Mouse (Mus musculus): Measurements from ENCODE around the gene Slc12a3. TPM values are rescaled to one million over a fixed set of nuclear protein-coding genes. Genes with fewer than 3 reads are reported as not detected.

Slc12a3 gene
- polyA plus RNA-seq, 1 experiment from 2014 or later, result 0.19 TPM

- no peak for ATAC-seq (ENCODE audit: low FRiP score)
- Histone ChIP-seq H3K9me3 (no peaks in the 10 kb centered on the region), H3K27ac (no peak overlapping the region), H3K9ac (no peak overlapping the region), H3K4me2 (no peak overlapping the region), H3K27me3 (no peaks in the 10 kb centered on the region), H3K4me1 (replicated peaks) (no peaks in the 10 kb centered on the region), H3K4me3 (no peak overlapping the region), H3K36me3 (no peaks in the 10 kb centered on the region)
- 94% methylated on average over 7 of the region's 7 CpGs for WGBS
Observed at GRCm38 (mm10) chr8:94340796-94341195, 11.8 kb downstream of the Slc12a3 start.

GRCm38 (mm10) chr8:94342691-94343090, 13.7 kb downstream of the Slc12a3 start:
- H3K4me3 ChIP-seq, result no peak overlapping the region
- ATAC-seq (ENCODE audit: low FRiP score), result no peak
- H3K27me3 ChIP-seq, result no peaks in the 10 kb centered on the region
- no peak overlapping the region for H3K9ac ChIP-seq
- no peaks in the 10 kb centered on the region for H3K36me3 ChIP-seq
- no peaks in the 10 kb centered on the region for H3K4me1 ChIP-seq (replicated peaks)
- H3K9me3 ChIP-seq, result no peaks in the 10 kb centered on the region
- 91% methylated on average over 10 of the region's 10 CpGs for WGBS
- no peak overlapping the region for H3K4me2 ChIP-seq
- no peak overlapping the region for H3K27ac ChIP-seq

GRCm38 (mm10) chr8:94343290-94343689, 14.3 kb downstream of the Slc12a3 start:
- no peak for ATAC-seq (ENCODE audit: low FRiP score)
- H3K27ac ChIP-seq, result no peak overlapping the region
- H3K36me3 ChIP-seq, result no peaks in the 10 kb centered on the region
- H3K27me3 ChIP-seq, result no peaks in the 10 kb centered on the region
- no peak overlapping the region for H3K4me2 ChIP-seq
- no peak overlapping the region for H3K9ac ChIP-seq
- no peaks in the 10 kb centered on the region for H3K9me3 ChIP-seq
- no peak overlapping the region for H3K4me3 ChIP-seq
- H3K4me1 ChIP-seq (replicated peaks), result no peaks in the 10 kb centered on the region
- WGBS, result 16% methylated on average over 6 of the region's 6 CpGs

GRCm38 (mm10) chr8:94343778-94344320, 14.8 kb downstream of the Slc12a3 start:
- ATAC-seq (ENCODE audit: low FRiP score), result no peak
- 91% methylated on average over 11 of the region's 11 CpGs for WGBS
- Histone ChIP-seq H3K27me3 (no peaks in the 10 kb centered on the region), H3K4me2 (no peak overlapping the region), H3K9ac (no peak overlapping the region), H3K27ac (no peak overlapping the region), H3K4me1 (replicated peaks) (no peaks in the 10 kb centered on the region), H3K4me3 (no peak overlapping the region), H3K9me3 (no peaks in the 10 kb centered on the region), H3K36me3 (no peaks in the 10 kb centered on the region)

- 86% methylated on average over 4 of the region's 4 CpGs for WGBS
- ATAC-seq (ENCODE audit: low FRiP score), result no peak
Observed at GRCm38 (mm10) chr8:94345657-94346056, 16.7 kb downstream of the Slc12a3 start.

GRCm38 (mm10) chr8:94346264-94346663, 17.3 kb downstream of the Slc12a3 start:
- H3K27ac ChIP-seq, result no peak overlapping the region
- no peak for ATAC-seq (ENCODE audit: low FRiP score)
- no peaks in the 10 kb centered on the region for H3K9me3 ChIP-seq
- H3K4me1 ChIP-seq (replicated peaks), result no peaks in the 10 kb centered on the region
- H3K4me3 ChIP-seq, result no peak overlapping the region
- no peak overlapping the region for H3K4me2 ChIP-seq
- no peaks in the 10 kb centered on the region for H3K27me3 ChIP-seq
- no peak overlapping the region for H3K9ac ChIP-seq
- H3K36me3 ChIP-seq, result no peaks in the 10 kb centered on the region
- 95% methylated on average over 13 of the region's 13 CpGs for WGBS

More at GRCm38 (mm10) chr8:94345657-94346056, 16.7 kb downstream of the Slc12a3 start:
- Histone ChIP-seq H3K4me1 (replicated peaks) (no peaks in the 10 kb centered on the region), H3K27me3 (no peaks in the 10 kb centered on the region), H3K36me3 (no peaks in the 10 kb centered on the region), H3K4me3 (no peak overlapping the region), H3K9me3 (no peaks in the 10 kb centered on the region), H3K9ac (no peak overlapping the region), H3K4me2 (no peak overlapping the region), H3K27ac (no peak overlapping the region)

- Histone ChIP-seq H3K9me3 (peaks cover under 1% of the 10 kb centered on the region; the same call in 1 of the 2 replicates), H3K4me3 (no peak overlapping the region), H3K27ac (no peak overlapping the region), H3K4me1 (replicated peaks) (no peaks in the 10 kb centered on the region), H3K4me2 (no peak overlapping the region), H3K27me3 (no peaks in the 10 kb centered on the region), H3K9ac (no peak overlapping the region), H3K36me3 (no peaks in the 10 kb centered on the region)
- WGBS, result 73% methylated on average over 9 of the region's 9 CpGs
- ATAC-seq (ENCODE audit: low FRiP score), result no peak
Observed at GRCm38 (mm10) chr8:94348425-94348824, 19.4 kb downstream of the Slc12a3 start.

GRCm38 (mm10) chr8:94354069-94354531, 25.1 kb downstream of the Slc12a3 start:
- 93% methylated on average over 7 of the region's 7 CpGs for WGBS
- no peaks in the 10 kb centered on the region for H3K27me3 ChIP-seq
- H3K9me3 ChIP-seq, result peaks cover 4% of the 10 kb centered on the region; the same call in 1 of the 2 replicates
- no peak overlapping the region for H3K4me2 ChIP-seq
- no peak for ATAC-seq (ENCODE audit: low FRiP score)
- H3K9ac ChIP-seq, result no peak overlapping the region
- H3K36me3 ChIP-seq, result no peaks in the 10 kb centered on the region
- H3K27ac ChIP-seq, result no peak overlapping the region
- no peak overlapping the region for H3K4me3 ChIP-seq
- peaks cover 5% of the 10 kb centered on the region; the same call in 1 of the 2 replicates for H3K4me1 ChIP-seq (replicated peaks)

GRCm38 (mm10) chr8:94354571-94354970, 25.6 kb downstream of the Slc12a3 start:
- WGBS, result 80% methylated on average over 4 of the region's 4 CpGs
- Histone ChIP-seq H3K4me2 (no peak overlapping the region), H3K27me3 (no peaks in the 10 kb centered on the region), H3K27ac (no peak overlapping the region), H3K4me3 (no peak overlapping the region), H3K9ac (no peak overlapping the region), H3K9me3 (peaks cover 4% of the 10 kb centered on the region; the same call in 1 of the 2 replicates), H3K36me3 (no peaks in the 10 kb centered on the region), H3K4me1 (replicated peaks) (peaks cover 5% of the 10 kb centered on the region; the same call in 1 of the 2 replicates)
- no peak for ATAC-seq (ENCODE audit: low FRiP score)

GRCm38 (mm10) chr8:94357220-94357619, 28.2 kb downstream of the Slc12a3 start:
- no peak for ATAC-seq (ENCODE audit: low FRiP score)
- H3K4me3 ChIP-seq, result no peak overlapping the region
- peaks cover 5% of the 10 kb centered on the region; the same call in 1 of the 2 replicates for H3K4me1 ChIP-seq (replicated peaks)
- H3K27ac ChIP-seq, result no peak overlapping the region
- H3K9ac ChIP-seq, result no peak overlapping the region
- no peaks in the 10 kb centered on the region for H3K36me3 ChIP-seq
- 86% methylated on average over 6 of the region's 6 CpGs for WGBS
- no peak overlapping the region for H3K4me2 ChIP-seq
- no peaks in the 10 kb centered on the region for H3K27me3 ChIP-seq
- H3K9me3 ChIP-seq, result peaks cover 4% of the 10 kb centered on the region; the same call in 1 of the 2 replicates

- H3K9ac ChIP-seq, result no peak overlapping the region
- 78% methylated on average over 5 of the region's 5 CpGs for WGBS
- no peak for ATAC-seq (ENCODE audit: low FRiP score)
- H3K27ac ChIP-seq, result no peak overlapping the region
- H3K4me2 ChIP-seq, result no peak overlapping the region
- H3K27me3 ChIP-seq, result no peaks in the 10 kb centered on the region
- H3K9me3 ChIP-seq, result peaks cover 2% of the 10 kb centered on the region; the same call in 1 of the 2 replicates
- H3K4me3 ChIP-seq, result no peak overlapping the region
- no peaks in the 10 kb centered on the region for H3K36me3 ChIP-seq
- peaks cover 5% of the 10 kb centered on the region; the same call in 1 of the 2 replicates for H3K4me1 ChIP-seq (replicated peaks)
Observed at GRCm38 (mm10) chr8:94358541-94358940, 29.5 kb downstream of the Slc12a3 start.

- ATAC-seq (ENCODE audit: low FRiP score), result no peak
- WGBS, result 88% methylated on average over 6 of the region's 6 CpGs
- H3K36me3 ChIP-seq, result no peaks in the 10 kb centered on the region
- no peak overlapping the region for H3K9ac ChIP-seq
- H3K4me1 ChIP-seq (replicated peaks), result peaks cover 5% of the 10 kb centered on the region; the same call in 1 of the 2 replicates
- no peak overlapping the region for H3K27ac ChIP-seq
- H3K27me3 ChIP-seq, result no peaks in the 10 kb centered on the region
- no peak overlapping the region for H3K4me3 ChIP-seq
- no peak overlapping the region for H3K4me2 ChIP-seq
- no peaks in the 10 kb centered on the region for H3K9me3 ChIP-seq
Observed at GRCm38 (mm10) chr8:94361774-94362431, 32.9 kb downstream of the Slc12a3 start.

Data from hindbrain, embryonic 13.5 days (tissue).